Mouse (Mus musculus) midbrain, embryonic 14.5 days (tissue): ENCODE measurements around the gene Gm10192. TPM values are rescaled to one million over a fixed set of nuclear protein-coding genes. Genes with fewer than 3 reads are reported as not detected.
"Not testable (repeated sequence)": the region's sequence is repeated elsewhere in the genome, so short reads cannot be mapped to it uniquely, and the experiment has no call there.

Experiments
- ATAC-seq: fragments of 200-750 bp; cut with Nextera tagmentation; 2 replicates; pipeline ENCODE4 v1.8.0; 2017; ENCODE audit warnings: moderate number of reproducible peaks, moderate library complexity; ENCODE audit not compliant: low FRiP score, low TSS enrichment
- DNase-seq: peaks from one replicate; pipeline ENCODE4 v3.0.0-alpha.2; 2015
- H3K27ac ChIP-seq: fragments of 300-500 bp; sonication (generic); replicated peaks from 2 replicates; pipeline ENCODE4 v1.5.1; 2014; ENCODE audit warnings: mild to moderate bottlenecking, low read depth, low read length, moderate library complexity
- H3K27me3 ChIP-seq: fragments of 300-500 bp; sonication (generic); 2 replicates; pipeline ENCODE4 v1.6.1; 2014; ENCODE audit warnings: low read length, control low read depth, mixed read lengths; ENCODE audit not compliant: control insufficient read depth, insufficient read depth
- H3K36me3 ChIP-seq: fragments of 300-500 bp; sonication (generic); 2 replicates; pipeline ENCODE4 v1.6.1; 2014; ENCODE audit warnings: low read length, control low read depth; ENCODE audit not compliant: control insufficient read depth, insufficient read depth
- H3K4me1 ChIP-seq: fragments of 300-500 bp; sonication (generic); 2 replicates; pipeline ENCODE4 v1.6.1; 2014; ENCODE audit warnings: mild to moderate bottlenecking, antibody characterized with exemption, low read length, control low read depth; ENCODE audit not compliant: control insufficient read depth, insufficient read depth
- H3K4me2 ChIP-seq: fragments of 300-500 bp; sonication (generic); 2 replicates; pipeline ENCODE4 v1.6.1; 2014; ENCODE audit warnings: mild to moderate bottlenecking, low read length, moderate library complexity
- H3K4me3 ChIP-seq: fragments of 300-500 bp; sonication (generic); replicated peaks from 2 replicates; pipeline ENCODE4 v1.5.1; 2014; ENCODE audit warnings: low read depth, low read length
- H3K9ac ChIP-seq: fragments of 300-500 bp; sonication (generic); replicated peaks from 2 replicates; pipeline ENCODE4 v1.6.1; 2014; ENCODE audit warnings: mild to moderate bottlenecking, low read length, moderate library complexity
- H3K9me3 ChIP-seq: fragments of 300-500 bp; sonication (generic); 2 replicates; pipeline ENCODE4 v1.6.1; 2016; ENCODE audit warnings: low read length, control low read depth, mixed read lengths; ENCODE audit not compliant: control insufficient read depth
- WGBS: fragments of 180-500 bp; shearing (Covaris S2); extraction: QIAGEN DNeasy Blood & Tissue Kit; methylation state at CpG from one replicate; pipeline ENCODE4 v1.1.7; 2014; 5-methylcytosine and 5-hydroxymethylcytosine counted together
- polyA plus RNA-seq: library from polyadenylated mRNA; unstranded; fragments of >200 nt; fragmentation: Nextera tagmentation; extraction: Ambion mirVana; gene quantifications from 2 replicates; pipeline ENCODE4 v1.2.1, GENCODE M21; 2014

The Gm10192 gene
- polyA plus RNA-seq = not detected in 2 replicates

- not testable (repeated sequence) for H3K4me3 ChIP-seq, ATAC-seq, H3K9ac ChIP-seq, H3K4me1 ChIP-seq, DNase-seq, H3K27me3 ChIP-seq, H3K9me3 ChIP-seq, H3K36me3 ChIP-seq, H3K27ac ChIP-seq, H3K4me2 ChIP-seq
These were observed at the start of gene Gm10192 for GRCm38 (mm10) chr4:97183066-97183465. Gene Gm10192, minus strand, starts transcription at chr4:97183166.

- H3K4me3 ChIP-seq = no peak overlapping the region
- ATAC-seq (no peak), DNase-seq (peak; percentile 31)
- no peak overlapping the region for H3K27ac ChIP-seq
- H3K4me2 ChIP-seq = no peak overlapping the region
- no peaks in the 10 kb centered on the region for H3K27me3 ChIP-seq
- no peaks in the 10 kb centered on the region for H3K36me3 ChIP-seq
- 41% methylated on average over 5 of the region's 5 CpGs for WGBS
- H3K9ac ChIP-seq = no peak overlapping the region
- H3K4me1 ChIP-seq = 0 out of 2 replicates have a peak, but pooled peaks cover 3% of the 10 kb centered on the region
- no peaks in the 10 kb centered on the region for H3K9me3 ChIP-seq
These were observed 47.6 kb upstream of the Gm10192 start for GRCm38 (mm10) chr4:97230411-97231104.

GRCm38 (mm10) chr4:97219701-97220100 is 36.7 kb upstream of the Gm10192 start:
- Histone ChIP-seq H3K9ac (no peak overlapping the region), H3K36me3 (no peaks in the 10 kb centered on the region), H3K4me3 (no peak overlapping the region), H3K27me3 (no peaks in the 10 kb centered on the region), H3K4me1 (no peaks in the 10 kb centered on the region), H3K9me3 (no peaks in the 10 kb centered on the region), H3K27ac (no peak overlapping the region), H3K4me2 (no peak overlapping the region)
- WGBS = 92% methylated on average over 2 of the region's 2 CpGs
- ATAC-seq (no peak), DNase-seq (no peak)

- Histone ChIP-seq H3K9me3 (no peaks in the 10 kb centered on the region), H3K27ac (no peak overlapping the region), H3K4me1 (no peaks in the 10 kb centered on the region), H3K4me2 (no peak overlapping the region), H3K9ac (no peak overlapping the region), H3K36me3 (no peaks in the 10 kb centered on the region), H3K4me3 (no peak overlapping the region), H3K27me3 (no peaks in the 10 kb centered on the region)
- no peak for ATAC-seq
- WGBS = 60% methylated on average over 1 of the region's 1 CpGs
- no peak for DNase-seq
These were observed 34.9 kb upstream of the Gm10192 start for GRCm38 (mm10) chr4:97217906-97218305.

- H3K27ac ChIP-seq = no peak overlapping the region
- no peak for ATAC-seq
- H3K9ac ChIP-seq = no peak overlapping the region
- H3K36me3 ChIP-seq = no peaks in the 10 kb centered on the region
- no peaks in the 10 kb centered on the region for H3K9me3 ChIP-seq
- no peaks in the 10 kb centered on the region for H3K27me3 ChIP-seq
- no peak for DNase-seq
- no peak overlapping the region for H3K4me3 ChIP-seq
- H3K4me2 ChIP-seq = no peak overlapping the region
- H3K4me1 ChIP-seq = no peaks in the 10 kb centered on the region
These were observed 29.5 kb upstream of the Gm10192 start for GRCm38 (mm10) chr4:97212514-97212913.

GRCm38 (mm10) chr4:97202986-97203385 is 20.0 kb upstream of the Gm10192 start:
- 63% methylated on average over 2 of the region's 2 CpGs for WGBS
- not testable (repeated sequence) for H3K9me3 ChIP-seq

GRCm38 (mm10) chr4:97193176-97193575 is 10.2 kb upstream of the Gm10192 start:
- Histone ChIP-seq H3K4me1 (no peaks in the 10 kb centered on the region), H3K27ac (no peak overlapping the region), H3K27me3 (no peaks in the 10 kb centered on the region)

More at GRCm38 (mm10) chr4:97202986-97203385, 20.0 kb upstream of the Gm10192 start:
- H3K27me3 ChIP-seq, DNase-seq, ATAC-seq, H3K4me2 ChIP-seq, H3K4me3 ChIP-seq, H3K27ac ChIP-seq, H3K4me1 ChIP-seq, H3K9ac ChIP-seq, H3K36me3 ChIP-seq: not testable (repeated sequence)

GRCm38 (mm10) chr4:97192601-97193000 is 9.6 kb upstream of the Gm10192 start:
- no peak overlapping the region for H3K27ac ChIP-seq
- H3K9me3 ChIP-seq = no peaks in the 10 kb centered on the region
- H3K4me2 ChIP-seq = no peak overlapping the region
- H3K4me1 ChIP-seq = no peaks in the 10 kb centered on the region
- H3K36me3 ChIP-seq = no peaks in the 10 kb centered on the region
- H3K4me3 ChIP-seq = no peak overlapping the region
- ATAC-seq = no peak
- DNase-seq = no peak
- WGBS = 71% methylated on average over 2 of the region's 2 CpGs
- H3K9ac ChIP-seq = no peak overlapping the region
- no peaks in the 10 kb centered on the region for H3K27me3 ChIP-seq

More at GRCm38 (mm10) chr4:97193176-97193575, 10.2 kb upstream of the Gm10192 start:
- ATAC-seq (no peak), DNase-seq (peak; percentile 54)
- no peaks in the 10 kb centered on the region for H3K9me3 ChIP-seq
- H3K36me3 ChIP-seq = no peaks in the 10 kb centered on the region
- no peak overlapping the region for H3K4me3 ChIP-seq
- no peak overlapping the region for H3K9ac ChIP-seq
- no peak overlapping the region for H3K4me2 ChIP-seq
- 18% methylated on average over 4 of the region's 4 CpGs for WGBS

GRCm38 (mm10) chr4:97180396-97180795 is 2.6 kb downstream of the Gm10192 start:
- Histone ChIP-seq H3K27me3 (no peaks in the 10 kb centered on the region), H3K4me1 (no peaks in the 10 kb centered on the region), H3K9me3 (no peaks in the 10 kb centered on the region), H3K36me3 (no peaks in the 10 kb centered on the region), H3K9ac (no peak overlapping the region), H3K4me3 (no peak overlapping the region), H3K27ac (no peak overlapping the region), H3K4me2 (no peak overlapping the region)
- DNase-seq (no peak), ATAC-seq (no peak)
- 84% methylated on average over 2 of the region's 2 CpGs for WGBS
